Mouse (Mus musculus): ENCODE results near the gene Fndc4.
A peak's percentile ranks its signal among the peaks of the same experiment; 100 is the strongest.

The Fndc4 gene

DNA sequence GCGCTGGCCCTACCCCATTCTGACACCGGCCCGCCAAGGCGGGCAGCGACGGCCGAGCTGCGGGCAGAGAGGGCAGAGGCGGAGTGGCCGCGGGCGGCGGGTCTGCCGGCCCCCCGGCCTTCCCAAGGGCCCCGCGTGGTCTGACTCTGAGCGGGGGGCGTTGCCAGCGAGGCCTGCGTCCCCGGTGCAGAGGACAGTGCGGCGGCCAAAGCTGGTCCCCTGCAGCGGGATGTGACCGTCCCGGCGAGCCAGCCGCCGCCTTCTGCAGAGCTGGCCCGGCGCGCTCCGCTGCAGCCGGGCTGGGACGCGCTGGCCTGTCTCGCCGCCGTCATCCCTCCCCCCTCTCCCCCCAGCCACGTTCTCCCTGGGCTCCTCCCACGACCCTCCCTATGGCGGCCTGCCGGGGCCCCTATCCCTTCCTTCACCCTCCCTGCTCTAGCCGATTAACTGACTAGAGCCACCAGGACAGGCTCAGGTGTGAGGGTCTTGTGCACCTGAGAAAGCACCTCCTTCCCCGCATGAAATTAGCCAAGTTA, at the start of gene Fndc4:
TSS of gene Fndc4 (minus strand) at position 475 of the 536 bp plus-strand sequence.
- peak; percentile 11 for DNase-seq (ENCODE audit: low spot score)

DNA sequence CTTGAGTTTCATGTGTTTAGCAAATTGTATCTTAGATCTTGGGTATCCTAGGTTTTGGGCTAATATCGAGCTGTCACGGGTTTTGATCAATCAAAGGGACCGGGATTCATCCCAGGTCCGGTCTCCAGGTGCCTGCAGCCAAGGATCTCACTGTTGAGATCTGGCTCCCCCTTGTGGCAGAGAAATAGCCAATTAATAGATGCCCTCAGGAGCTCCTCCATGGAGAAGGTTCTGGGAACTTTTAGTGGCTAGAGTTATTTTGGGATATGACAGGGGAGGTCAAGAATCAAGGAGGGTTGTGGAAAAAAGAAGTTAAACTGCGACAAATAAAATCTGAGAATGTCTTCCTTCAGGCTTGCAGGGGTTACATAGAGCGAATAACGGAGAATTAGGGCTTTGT, 32.4 kb upstream of the Fndc4 start:
- DNase-seq (ENCODE audit: low spot score) = peak; percentile 65

DNA sequence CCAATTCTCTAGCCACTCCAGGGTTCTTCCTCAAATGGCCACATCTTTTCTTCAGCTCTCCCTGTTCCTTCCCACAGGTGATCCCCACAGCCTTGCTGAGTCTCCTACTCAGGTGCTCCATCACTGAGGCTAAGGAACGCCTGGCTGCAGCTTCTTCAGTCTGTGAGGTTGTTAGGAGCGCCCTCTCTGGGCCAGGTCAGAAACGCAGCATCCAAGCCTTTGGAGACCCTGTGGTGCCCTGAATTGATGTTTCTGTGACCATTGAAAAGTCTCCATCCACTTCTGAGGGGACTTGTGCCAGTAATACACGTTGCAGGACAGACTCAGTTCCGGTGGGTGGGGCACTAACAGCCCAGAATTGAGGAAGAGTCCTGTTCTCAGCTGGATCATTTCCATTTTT, 31.0 kb upstream of the Fndc4 start:
- DNase-seq (ENCODE audit: low spot score) = no peak

DNA sequence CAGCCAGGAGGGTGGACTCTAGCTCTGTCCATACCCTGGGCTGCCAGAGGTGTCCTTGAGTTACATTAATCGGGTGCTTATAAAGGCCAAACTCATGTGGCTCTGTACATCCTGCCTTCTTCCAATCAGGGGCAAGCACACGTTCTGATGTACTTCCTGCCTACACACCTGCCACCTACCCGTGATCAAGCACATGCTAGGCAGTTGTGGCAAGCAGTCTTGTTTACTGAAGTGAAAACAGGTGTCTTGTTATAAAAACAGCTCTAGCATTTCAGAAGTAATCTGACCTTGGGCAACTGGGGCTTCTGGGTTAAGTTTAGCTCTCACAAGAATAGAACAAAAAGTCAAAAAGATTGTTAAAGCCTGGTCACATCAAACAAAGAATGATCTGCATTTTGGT, 28.2 kb upstream of the Fndc4 start:
- DNase-seq (ENCODE audit: low spot score) = no peak

DNA sequence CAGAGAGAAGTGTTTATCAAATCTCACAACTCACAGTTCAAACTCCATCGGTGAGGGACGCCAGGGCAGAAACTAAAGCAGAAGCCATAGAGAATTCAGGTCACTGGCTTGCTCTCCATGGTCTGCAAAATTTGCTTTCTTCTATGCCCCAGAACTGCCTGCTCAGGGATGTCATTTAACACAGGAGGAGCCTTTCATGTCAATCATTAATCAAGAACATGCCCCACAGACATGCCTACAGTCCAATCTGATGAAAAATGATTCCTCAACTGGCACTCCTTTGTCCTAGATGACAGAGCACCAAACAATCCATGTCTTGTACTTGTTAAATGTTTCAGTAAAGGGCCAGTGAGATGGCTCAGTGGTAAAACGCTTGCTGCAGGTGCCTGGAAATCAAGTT, 26.9 kb upstream of the Fndc4 start:
- DNase-seq (ENCODE audit: low spot score) = no peak

DNA sequence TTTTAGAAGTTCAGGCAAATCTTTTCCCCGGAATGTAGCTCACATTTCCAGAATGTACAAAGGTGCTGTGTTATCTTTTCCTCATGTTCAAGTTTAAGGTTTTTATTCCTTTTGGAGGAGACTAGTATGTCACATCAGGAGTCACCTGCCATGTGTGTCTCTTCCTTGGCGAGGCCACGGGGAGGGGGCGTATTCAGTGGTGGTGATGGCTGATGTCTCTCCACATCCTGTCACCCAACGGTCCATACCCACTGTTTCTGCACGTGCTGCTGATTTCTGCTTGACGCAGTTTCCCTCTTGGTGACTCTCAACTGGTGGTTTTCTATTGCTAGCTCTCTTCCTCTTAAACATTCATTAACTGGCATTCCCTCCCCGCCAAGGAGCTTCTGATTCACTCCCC, 16.9 kb upstream of the Fndc4 start:
- no peak for DNase-seq (ENCODE audit: low spot score)

DNA sequence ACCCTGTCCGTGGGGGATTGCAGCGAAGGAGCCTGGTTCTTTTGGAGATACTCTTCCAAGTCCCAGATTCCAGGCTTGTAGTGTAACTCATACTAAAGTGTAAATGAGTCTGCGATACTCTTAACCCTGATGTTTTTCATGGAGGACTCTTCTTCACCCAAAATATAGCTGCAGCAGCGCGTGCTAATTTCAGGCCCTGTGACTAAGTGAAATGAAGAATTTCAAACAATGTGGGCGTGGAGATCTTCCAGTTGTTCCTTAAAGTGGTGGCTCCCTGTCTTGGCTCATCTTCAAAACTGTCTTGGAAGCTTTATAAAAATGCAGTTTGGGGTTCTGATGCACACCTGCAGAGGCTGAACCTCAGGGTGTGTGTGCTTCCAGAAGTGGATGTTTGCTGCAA, 7.2 kb upstream of the Fndc4 start:
- DNase-seq (ENCODE audit: low spot score) = no peak

DNA sequence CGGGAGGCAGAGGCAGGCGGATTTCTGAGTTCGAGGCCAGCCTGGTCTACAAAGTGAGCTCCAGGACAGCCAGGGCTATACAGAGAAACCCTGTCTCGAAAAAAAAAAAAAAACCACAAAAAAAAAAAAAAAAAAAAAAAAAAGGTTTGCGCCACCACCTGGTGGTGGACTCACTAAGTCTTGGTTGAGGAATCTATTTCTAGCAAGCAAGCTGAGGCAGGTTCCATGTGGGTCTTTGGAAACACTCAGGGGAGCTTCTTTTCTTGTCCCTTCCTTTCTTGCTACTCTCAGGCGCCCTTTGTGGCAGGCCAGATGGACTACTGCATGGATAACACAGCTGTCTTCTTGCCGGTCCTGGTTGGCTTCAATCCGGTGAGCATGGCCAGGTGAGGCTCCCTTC, 6.0 kb upstream of the Fndc4 start:
- no peak for DNase-seq (ENCODE audit: low spot score)

DNA sequence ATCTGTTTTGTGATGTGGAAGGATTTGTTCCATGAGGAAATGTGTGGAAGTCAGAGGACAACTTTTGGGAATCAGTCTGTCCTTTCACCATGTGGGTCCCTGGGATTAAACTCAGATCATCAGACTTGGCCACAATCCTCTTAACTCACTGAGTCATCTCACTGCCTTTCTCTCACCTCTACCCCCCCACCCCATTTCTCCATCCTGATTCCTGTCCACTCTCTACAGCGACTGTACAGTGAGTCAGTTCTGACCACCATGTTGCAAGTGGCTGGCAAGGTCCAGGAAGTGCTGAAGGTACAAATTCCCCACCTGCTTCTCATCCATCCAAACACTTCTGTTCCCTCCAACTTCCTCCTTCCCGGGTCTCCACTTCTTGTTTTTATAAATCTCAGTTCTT, 2.6 kb upstream of the Fndc4 start:
- no peak for DNase-seq (ENCODE audit: low spot score)

DNA sequence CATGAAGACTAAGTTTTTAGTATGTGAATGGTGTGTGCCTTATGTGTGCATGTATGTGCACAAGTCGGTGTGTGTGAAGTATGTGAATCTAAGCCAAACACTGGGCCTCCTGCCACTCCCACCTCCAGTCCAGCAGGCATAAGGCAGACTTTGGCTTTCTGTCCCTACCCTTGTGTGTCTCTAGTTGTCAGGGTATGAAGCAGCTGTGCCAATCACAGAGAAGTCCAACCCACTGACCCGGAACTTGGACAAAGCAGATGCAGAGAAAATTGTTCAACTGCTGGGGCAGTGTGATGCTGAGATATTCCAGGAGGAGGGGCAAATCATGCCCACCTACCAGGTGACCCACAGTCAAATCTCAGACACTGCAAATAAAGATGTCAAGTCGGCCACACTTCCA, 2.1 kb upstream of the Fndc4 start:
- DNase-seq (ENCODE audit: low spot score) = no peak

DNA sequence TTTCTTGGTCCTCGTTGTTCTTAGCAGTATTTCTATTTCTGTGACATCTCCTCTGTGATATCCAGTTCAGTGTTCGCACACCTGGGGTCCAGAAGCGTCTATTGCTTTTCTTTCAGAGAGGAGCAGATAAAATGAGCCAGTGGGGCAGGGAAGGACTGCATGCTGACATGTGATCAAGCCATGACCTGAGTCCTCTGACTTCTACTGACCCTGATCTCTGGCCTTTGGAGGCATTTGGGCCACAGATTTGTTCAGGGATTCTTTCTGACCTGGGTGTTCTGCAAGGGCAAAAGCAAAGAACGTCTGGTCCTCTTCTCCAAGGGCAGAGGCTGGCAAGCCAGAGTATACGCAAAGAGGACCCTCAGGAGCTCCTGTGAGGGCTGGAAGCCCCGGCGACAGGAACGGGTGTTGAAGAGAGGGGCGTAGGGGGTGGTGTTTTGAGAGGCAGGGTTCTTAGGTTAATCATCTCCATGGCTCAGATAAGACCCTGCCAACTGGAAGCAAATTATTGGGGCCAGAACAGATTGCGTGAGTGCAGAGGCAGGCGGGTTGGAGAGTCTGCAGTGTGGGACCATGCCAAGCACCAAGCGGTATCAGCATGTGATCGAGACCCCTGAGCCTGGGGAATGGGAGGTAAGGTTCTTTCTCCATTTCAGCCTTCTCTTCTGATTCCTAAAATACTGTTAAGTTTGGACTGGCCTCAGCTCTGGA, 1.3 kb upstream of the Fndc4 start, which contains the start of gene Gckr:
TSS of gene Gckr (plus strand) at position 397 of the 711 bp plus-strand sequence.
- DNase-seq (ENCODE audit: low spot score) = no peak

DNA sequence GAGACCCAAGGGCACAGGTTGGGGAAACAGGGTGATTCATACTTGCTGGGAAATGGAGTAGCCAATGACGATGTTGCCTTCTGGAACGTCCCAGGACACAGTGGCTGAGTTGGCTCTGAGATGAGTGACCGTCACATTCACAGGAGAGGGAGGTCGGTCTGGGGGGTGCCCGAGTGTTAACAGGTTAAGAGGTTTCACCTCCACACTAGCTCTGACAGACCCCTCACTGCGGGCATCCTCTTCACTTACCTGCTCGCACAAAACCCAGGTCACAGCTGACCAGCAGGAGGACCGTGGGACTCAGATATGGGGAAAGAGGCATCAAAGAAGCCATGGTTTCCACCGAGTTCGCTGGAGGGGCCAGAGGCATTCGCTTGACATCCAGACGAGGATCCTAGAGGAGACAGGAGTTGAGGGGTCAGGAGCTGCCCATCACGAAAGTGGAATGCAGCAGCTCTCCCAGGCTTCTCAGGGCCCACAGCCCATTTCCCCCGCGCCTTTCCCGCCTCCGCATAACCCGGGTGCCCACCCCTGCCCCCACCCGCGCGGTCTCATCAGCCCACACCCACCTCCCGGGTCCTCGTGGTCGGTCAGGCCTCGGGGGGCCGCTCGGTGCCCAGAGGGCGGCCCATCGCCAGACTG, 795 bp downstream of the Fndc4 start:
- DNase-seq (ENCODE audit: low spot score) = no peak

DNA sequence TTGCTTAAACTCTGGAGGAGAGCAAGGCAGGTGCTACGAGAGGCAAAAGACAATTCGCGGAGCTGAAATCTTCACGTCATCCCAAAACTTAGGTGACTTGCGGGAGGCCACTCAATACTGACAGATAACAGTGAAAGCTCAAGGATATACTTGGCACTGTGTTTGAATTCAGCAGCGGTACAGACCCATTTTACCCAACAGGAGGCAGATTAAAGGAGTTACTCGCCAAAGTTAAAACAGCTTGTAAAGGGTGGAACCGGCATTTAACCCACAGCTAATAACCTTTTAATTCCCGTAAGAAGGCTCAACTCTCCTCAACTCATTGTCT, 4.6 kb downstream of the Fndc4 start:
- no peak for DNase-seq (ENCODE audit: low spot score)

DNA sequence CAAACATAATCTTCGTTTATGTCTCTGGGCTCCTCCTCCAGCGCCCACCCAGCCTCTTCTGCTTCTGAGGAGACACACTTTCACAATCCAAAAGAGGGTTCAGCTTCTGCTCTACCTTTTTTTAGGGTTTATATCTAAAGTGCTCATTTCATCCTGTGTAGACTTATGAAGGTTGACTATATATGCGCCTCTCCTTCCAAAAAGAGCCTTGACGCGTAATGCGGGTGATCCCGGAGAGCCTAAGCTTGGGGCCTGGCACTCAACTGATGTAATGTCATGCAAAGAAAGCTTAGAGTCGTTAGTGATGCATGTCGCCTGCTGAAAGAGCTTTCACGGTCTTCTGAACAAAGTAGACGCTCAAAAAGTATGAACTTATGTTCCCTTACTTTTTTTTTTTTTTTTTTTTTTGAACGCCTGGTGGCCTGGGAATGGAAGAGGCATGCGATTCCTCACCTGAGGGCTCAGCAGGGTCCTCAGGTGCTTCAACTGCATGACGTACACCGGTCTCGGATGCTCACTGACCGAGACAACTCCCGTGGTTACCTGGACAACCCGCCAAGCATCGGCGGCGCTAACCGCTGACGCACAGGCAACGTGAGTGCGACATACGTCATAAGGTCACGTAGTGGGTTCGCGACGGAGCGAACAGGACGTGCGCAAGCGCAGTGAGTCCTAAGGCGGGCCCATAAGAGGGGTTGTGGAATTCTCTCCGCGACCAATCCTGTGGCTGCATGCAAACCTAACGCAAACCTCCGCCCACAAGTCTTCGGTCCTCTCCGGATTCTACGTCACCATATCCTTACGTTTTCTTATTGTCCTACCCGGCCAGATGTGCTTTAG, 5.1 kb downstream of the Fndc4 start, which contains the start of gene Ift172:
TSS of gene Ift172 (minus strand) at position 596 of the 840 bp plus-strand sequence.
- peak; percentile 97 for DNase-seq (ENCODE audit: low spot score)

DNA sequence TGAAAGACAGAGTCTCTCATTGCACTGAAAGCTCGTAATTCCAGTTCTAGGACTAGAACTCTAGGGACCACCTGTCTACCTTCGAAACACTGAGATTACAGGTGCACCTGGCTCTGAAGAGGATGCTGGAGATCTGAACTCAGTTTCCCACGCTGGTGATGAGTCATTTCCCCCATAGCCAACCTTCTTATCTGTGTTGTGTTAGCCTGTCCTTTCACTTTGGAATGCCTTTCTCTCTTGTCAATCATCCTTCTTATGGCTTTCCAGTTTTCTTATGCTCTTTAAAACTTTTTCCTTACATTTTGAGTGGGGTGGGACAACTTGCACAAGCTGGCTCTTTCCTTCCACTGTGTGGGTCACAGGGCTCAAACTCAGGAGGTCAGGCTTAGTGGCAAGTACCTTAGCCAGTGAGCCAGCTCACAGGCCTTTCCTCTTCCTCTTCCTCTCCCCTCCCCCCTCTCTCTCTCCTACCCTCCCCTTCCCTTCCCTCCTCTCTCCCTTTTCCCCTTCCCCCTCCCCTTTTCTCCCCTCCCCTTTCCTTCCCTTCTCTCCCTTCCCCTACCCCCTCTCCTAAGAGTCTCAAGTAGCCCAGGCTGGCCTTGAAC, 6.2 kb downstream of the Fndc4 start:
- DNase-seq (ENCODE audit: low spot score) = no peak

DNA sequence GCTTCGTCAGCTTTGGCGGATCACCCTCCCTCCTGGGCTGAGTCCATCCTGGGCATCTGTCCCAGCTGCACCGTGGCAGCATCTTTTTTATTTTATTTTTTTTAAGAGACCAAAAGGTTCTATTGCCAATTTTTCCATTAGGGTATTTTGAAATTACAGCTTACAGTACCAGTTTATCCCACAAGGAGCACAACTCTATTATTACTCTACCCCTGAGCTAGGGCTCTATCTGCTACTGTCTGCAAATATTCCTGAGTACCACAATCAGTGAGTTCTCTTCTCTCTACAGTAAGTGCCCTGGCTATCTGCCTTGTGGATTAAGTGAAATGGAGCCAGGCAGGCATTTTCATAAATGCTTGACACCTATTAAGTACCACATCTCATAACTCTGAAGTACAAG, 7.2 kb downstream of the Fndc4 start:
- DNase-seq (ENCODE audit: low spot score) = no peak

DNA sequence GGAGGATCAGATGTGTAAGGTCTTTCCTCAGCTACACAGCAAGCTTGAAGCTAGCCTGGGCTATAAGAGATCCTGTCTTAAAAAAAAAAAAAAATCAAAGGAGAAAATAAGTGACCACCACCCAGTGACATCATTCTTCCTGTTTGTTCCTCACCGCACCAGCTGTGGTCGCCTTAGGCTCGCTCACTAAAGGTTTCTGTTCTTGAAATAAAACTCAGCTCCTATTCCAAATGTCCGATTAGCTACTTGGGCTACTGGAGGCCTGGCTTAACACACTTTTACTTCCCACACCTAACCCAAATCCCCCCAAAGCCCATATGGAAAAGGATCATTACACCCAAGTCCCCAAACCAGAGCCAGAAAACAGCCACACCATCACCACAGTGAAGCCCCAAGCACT, 7.7 kb downstream of the Fndc4 start:
- no peak for DNase-seq (ENCODE audit: low spot score)

DNA sequence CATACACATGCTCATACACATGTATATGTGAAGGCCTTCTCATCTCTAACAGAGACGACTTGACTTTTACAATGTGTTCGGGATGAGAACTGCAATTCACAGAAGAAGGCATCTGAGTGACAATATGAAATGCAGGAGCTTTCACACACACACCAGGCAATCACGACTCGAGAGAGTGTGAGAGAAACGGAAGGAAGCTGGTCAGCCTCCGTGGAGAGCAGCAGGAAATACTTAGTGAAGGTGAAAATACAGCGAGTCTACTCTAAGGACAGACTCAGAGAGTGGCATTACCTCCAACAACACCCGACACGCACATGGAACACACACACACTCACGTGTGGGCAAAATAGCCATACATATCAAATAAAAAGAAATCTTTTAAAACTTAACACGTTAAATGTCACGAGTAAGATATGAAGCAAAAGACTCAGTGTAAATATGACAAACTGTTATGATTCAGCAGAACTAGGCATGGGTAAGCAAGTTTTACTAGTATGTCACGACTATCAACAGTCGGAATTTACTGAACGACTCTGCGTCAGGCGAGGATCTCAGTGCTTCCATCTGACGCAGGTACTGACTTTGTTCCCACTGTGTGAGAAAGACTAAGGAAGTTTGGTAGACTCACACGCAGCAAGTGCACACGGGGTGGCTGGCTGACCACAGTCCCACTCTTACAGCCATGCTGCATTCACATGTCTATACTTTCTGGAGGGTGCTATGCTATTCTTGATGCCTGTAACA, 16.5 kb downstream of the Fndc4 start:
- DNase-seq (ENCODE audit: low spot score) = no peak

DNA sequence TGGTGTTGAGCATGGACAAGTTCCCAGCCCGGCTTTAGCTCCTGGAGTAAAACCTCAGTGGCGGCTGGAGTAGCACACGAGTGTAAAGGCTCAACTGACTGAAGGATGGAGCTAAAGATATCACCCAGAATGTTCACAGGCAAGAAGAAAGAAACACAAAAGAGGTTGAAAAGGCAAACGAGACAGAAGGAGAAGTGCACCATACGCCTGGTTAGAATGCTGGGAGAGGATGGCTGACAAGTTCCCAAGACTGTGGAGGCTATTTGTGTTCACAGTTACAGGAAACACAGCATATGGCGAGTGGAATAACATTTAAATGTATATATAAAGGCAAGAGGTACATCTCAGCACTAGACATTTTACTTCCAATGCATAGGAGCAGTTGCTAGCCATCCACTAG, 22.9 kb downstream of the Fndc4 start:
- no peak for DNase-seq (ENCODE audit: low spot score)

DNA sequence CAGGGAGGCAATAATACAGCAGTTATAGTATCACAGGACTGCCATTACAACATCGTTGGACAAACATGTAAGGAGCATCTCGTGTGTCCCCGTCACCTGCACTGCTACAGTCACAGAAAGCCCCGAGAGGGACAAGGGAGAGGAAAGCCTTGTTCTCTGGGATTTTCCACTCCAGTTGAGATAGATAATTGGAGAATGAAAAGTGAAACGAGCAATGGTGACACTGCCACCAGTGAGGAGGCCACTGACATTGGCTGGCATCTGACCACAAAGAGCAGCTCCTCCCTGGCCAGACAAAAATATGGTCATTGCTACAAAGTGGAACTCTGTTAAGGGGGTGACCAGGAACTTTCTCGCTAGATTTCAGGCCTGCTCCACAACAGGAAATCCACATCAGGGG, 28.2 kb downstream of the Fndc4 start:
- no peak for DNase-seq (ENCODE audit: low spot score)

DNA sequence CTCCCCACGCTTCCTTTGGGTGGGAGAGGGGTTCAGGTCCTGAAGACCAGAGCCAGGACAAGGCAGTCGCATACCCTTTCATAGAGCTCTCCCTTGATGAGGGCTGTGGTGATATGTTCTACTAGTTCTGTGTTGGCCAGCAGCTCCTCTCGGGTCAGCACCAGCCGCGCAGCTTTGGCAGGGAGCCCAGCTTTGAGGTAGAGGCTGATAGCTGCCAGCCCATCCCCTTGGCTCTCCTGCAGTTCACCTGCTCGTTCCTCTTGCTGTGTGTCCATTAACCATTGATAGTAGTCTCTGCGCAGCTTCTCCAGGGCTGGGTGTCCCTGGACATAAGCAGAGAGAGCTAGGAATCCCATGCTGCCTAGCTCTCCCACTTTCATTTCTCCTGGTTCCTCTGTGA, 29.8 kb downstream of the Fndc4 start:
- peak; percentile 29 for DNase-seq (ENCODE audit: low spot score)

DNA sequence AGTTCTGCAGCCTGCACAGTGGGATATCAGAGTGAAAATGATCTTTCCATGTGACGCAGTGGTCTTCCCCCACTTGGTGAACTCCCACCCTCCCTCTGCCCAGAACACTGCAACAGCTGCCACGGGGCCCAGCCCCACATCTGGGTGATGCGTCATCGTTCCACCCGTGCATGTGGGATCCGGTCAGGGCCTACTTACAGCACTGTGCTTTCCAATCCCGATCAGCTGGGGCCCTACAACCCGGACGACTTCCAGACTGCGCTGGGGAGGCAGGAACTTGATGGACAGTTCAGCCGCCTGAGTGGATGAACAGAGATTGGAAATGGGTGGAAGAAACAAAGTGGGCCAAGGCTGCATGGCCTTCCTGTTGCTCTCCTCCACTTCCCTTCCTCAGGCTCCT, 38.3 kb downstream of the Fndc4 start:
- DNase-seq (ENCODE audit: low spot score) = no peak

Measured in urinary bladder, postnatal 14 days (tissue).